Mouse (Mus musculus) embryonic facial prominence, embryonic 15.5 days (tissue): ENCODE measurements around the gene Pibf1. TPM values are rescaled to one million over a fixed set of nuclear protein-coding genes. Genes with fewer than 3 reads are reported as not detected.

Experiments
- ATAC-seq: fragments of 200-750 bp; cut with Nextera tagmentation; 2 replicates; pipeline ENCODE4 v1.8.0; 2017; ENCODE audit warnings: low read depth, moderate TSS enrichment; ENCODE audit not compliant: insufficient number of reproducible peaks, low FRiP score, low TSS enrichment
- H3K27ac ChIP-seq: fragments of 300-500 bp; sonication (generic); replicated peaks from 2 replicates; pipeline ENCODE4 v1.5.1; 2015; ENCODE audit warnings: mild to moderate bottlenecking, inconsistent platforms
- H3K27me3 ChIP-seq: fragments of 300-500 bp; sonication (generic); 2 replicates; pipeline ENCODE4 v1.6.1; 2015; ENCODE audit warnings: inconsistent platforms
- H3K36me3 ChIP-seq: fragments of 300-500 bp; sonication (generic); 2 replicates; pipeline ENCODE4 v1.6.1; 2015; ENCODE audit warnings: mild to moderate bottlenecking, inconsistent platforms
- H3K4me1 ChIP-seq: fragments of 300-500 bp; sonication (generic); 2 replicates; pipeline ENCODE4 v1.6.1; 2015; ENCODE audit warnings: inconsistent platforms
- H3K4me2 ChIP-seq: fragments of 300-500 bp; sonication (generic); replicated peaks from 2 replicates; pipeline ENCODE4 v1.6.1; 2015; ENCODE audit warnings: mild to moderate bottlenecking, inconsistent platforms
- H3K4me3 ChIP-seq: fragments of 300-500 bp; sonication (generic); replicated peaks from 2 replicates; pipeline ENCODE4 v1.5.1; 2015; ENCODE audit warnings: mild to moderate bottlenecking, inconsistent platforms
- H3K9ac ChIP-seq: fragments of 300-500 bp; sonication (generic); 2 replicates; pipeline ENCODE4 v1.6.1; 2015; ENCODE audit warnings: inconsistent platforms
- H3K9me3 ChIP-seq: fragments of 300-500 bp; sonication (generic); replicated peaks from 2 replicates; pipeline ENCODE4 v1.6.1; 2016; ENCODE audit warnings: inconsistent platforms
- WGBS: fragments of 180-500 bp; shearing (Covaris S2); methylation state at CpG from one replicate; pipeline ENCODE4 v1.1.7; 2015; 5-methylcytosine and 5-hydroxymethylcytosine counted together
- polyA plus RNA-seq: library from polyadenylated mRNA; unstranded; fragments of >200 nt; fragmentation: Nextera tagmentation; extraction: Ambion mirVana; gene quantifications from 2 replicates; pipeline ENCODE4 v1.2.1, GENCODE M21; 2015

Pibf1 gene
- polyA plus RNA-seq, 1 experiment from 2014 or later: 19.9 TPM

DNA sequence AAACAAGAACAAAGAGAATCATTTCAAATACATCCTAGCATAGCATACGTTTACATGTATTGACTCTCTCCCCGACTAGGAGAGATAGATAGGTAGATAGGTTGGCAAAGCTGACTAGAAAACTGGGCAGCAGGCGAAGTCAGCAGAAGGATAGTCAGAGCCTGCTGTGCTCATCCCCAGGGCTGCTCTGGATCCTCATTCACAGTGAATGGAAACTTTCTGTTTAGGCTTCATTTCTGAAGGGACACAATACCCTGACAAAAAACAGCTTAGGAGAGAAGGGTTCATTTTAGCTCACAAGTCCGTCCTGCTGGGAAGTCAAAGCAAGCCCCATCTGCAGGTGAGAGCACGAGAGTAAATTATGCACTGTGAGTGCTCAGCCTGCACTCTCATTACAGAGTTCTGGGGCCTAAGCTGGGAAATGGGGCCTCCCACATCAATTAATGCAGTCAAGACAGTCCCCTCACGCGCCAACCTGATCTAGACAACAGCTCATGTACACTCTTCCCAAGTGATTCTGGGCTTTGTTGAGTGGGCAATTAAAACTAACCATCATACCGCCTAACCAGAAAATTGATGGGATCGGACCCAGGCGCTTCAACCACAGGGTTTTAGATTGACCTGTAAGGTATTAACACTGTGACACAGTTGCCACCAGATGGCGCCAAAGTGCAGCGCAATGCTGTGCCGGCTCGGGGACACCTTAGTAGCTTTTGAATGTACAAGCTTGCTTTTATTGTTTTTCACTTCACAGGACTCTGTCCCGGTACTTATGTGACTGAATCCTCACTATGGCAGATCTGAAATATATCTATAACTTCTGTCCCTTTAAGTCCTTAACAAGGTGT is 42.8 kb downstream of the Pibf1 start:
- H3K4me1 ChIP-seq: no peaks in the 10 kb centered on the region
- H3K4me3 ChIP-seq: no peak overlapping the region
- ATAC-seq: peak; percentile 77
- no peak overlapping the region for H3K27ac ChIP-seq
- peaks cover 12% of the 10 kb centered on the region for H3K36me3 ChIP-seq
- no peaks in the 10 kb centered on the region for H3K27me3 ChIP-seq
- H3K4me2 ChIP-seq: no peak overlapping the region
- no peak overlapping the region for H3K9ac ChIP-seq
- 23% methylated on average over 15 of the region's 15 CpGs for WGBS
- no peaks in the 10 kb centered on the region for H3K9me3 ChIP-seq

DNA sequence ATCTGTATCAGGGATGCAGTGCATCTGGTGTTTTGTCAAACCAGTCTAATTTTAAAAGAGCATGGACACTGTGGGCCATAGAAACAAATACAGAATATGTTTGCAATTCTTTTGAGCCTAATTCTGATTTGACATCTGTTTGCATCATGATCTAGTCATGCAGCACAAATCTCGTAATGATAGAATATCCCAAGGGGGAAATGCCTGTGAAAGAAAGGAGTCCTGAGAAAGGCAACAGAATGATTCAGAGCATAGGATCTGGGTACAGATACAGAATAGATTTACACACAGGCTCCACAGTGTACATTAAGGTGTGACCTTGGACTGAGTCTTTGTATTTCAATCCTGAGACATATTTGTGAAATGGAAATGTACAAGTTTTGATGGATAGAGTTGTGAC is 47.6 kb downstream of the Pibf1 start:
- ATAC-seq: no peak
- no peaks in the 10 kb centered on the region for H3K4me1 ChIP-seq
- no peak overlapping the region for H3K27ac ChIP-seq
- H3K4me3 ChIP-seq: no peak overlapping the region
- no peaks in the 10 kb centered on the region for H3K27me3 ChIP-seq
- 0 out of 2 replicates have a peak, but pooled peaks cover 3% of the 10 kb centered on the region for H3K36me3 ChIP-seq
- H3K9me3 ChIP-seq: no peaks in the 10 kb centered on the region
- 60% methylated on average over 1 of the region's 1 CpGs for WGBS
- no peak overlapping the region for H3K9ac ChIP-seq
- H3K4me2 ChIP-seq: no peak overlapping the region

DNA sequence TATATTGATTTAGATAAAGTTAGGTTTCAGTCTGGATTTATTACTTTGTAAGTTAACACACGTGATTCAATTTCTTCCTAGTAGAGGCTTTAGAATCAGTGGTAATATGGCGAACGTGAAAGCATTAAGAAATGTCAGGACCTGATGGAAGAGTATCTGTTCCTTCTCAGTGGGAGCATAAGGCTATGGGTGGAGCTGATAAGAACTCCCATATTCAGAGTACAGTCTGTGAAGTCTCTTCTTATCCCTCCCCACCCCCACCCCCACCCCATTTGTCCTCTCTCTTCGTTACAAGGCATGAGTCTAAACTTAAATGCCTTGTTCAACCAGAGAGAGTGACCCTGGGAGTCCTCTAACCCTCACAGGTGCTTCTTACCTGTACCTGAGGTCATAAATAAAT is 53.5 kb downstream of the Pibf1 start:
- Histone ChIP-seq H3K4me3 (no peak overlapping the region), H3K9ac (no peak overlapping the region), H3K27me3 (no peaks in the 10 kb centered on the region), H3K27ac (no peak overlapping the region), H3K9me3 (no peaks in the 10 kb centered on the region), H3K4me2 (no peak overlapping the region), H3K4me1 (no peaks in the 10 kb centered on the region), H3K36me3 (peaks cover 14% of the 10 kb centered on the region; the same call in 1 of the 2 replicates)
- no peak for ATAC-seq
- 96% methylated on average over 4 of the region's 4 CpGs for WGBS

- H3K4me1 ChIP-seq: no peaks in the 10 kb centered on the region
- ATAC-seq: no peak
- no peak overlapping the region for H3K4me2 ChIP-seq
- no peak overlapping the region for H3K9ac ChIP-seq
- no peaks in the 10 kb centered on the region for H3K9me3 ChIP-seq
- WGBS: 84% methylated on average over 6 of the region's 6 CpGs
- no peak overlapping the region for H3K4me3 ChIP-seq
- H3K27me3 ChIP-seq: no peaks in the 10 kb centered on the region
- H3K36me3 ChIP-seq: peaks cover 12% of the 10 kb centered on the region; the same call in 1 of the 2 replicates
- no peak overlapping the region for H3K27ac ChIP-seq
Observed at GRCm38 (mm10) chr14:99159940-99160339, 60.7 kb downstream of the Pibf1 start.

GRCm38 (mm10) chr14:99163051-99163450 is 63.8 kb downstream of the Pibf1 start:
- no peak overlapping the region for H3K9ac ChIP-seq
- no peaks in the 10 kb centered on the region for H3K4me1 ChIP-seq
- H3K4me3 ChIP-seq: no peak overlapping the region
- ATAC-seq: no peak
- no peak overlapping the region for H3K4me2 ChIP-seq
- no peaks in the 10 kb centered on the region for H3K36me3 ChIP-seq
- H3K27ac ChIP-seq: no peak overlapping the region
- 80% methylated on average over 3 of the region's 3 CpGs for WGBS
- H3K27me3 ChIP-seq: no peaks in the 10 kb centered on the region
- no peaks in the 10 kb centered on the region for H3K9me3 ChIP-seq

DNA sequence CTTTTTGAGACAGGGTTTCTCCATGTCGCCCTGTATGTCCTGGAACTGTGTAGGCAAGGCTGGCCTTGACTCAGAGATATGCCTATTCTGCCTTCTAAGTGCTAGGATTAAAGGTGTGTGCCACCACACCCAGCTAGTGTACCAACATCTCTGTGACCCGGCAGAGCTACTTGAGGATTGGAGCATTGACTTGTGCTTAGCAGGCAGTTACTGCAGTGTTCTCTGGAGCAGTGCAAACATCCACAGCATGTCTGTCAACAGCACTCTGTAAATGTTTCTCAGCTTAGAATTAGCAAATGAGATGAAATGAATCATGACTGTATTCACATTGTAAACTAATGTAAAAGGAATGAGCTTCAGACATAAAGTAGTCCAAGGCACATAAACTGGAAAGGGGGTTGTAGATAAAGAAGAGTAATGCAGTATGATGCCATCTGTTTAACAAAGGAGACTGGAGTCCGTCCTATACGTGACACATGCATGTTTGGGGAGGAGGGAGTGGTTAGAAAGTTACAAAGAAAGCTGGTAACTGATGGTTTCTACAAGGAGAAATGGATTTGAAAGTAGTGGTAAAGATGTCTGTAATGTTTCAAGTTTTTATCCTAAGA is 75.0 kb downstream of the Pibf1 start:
- Histone ChIP-seq H3K27me3 (no peaks in the 10 kb centered on the region), H3K36me3 (no peaks in the 10 kb centered on the region), H3K4me3 (no peak overlapping the region), H3K27ac (no peak overlapping the region), H3K4me2 (no peak overlapping the region), H3K4me1 (no peaks in the 10 kb centered on the region), H3K9me3 (no peaks in the 10 kb centered on the region), H3K9ac (no peak overlapping the region)
- WGBS: 75% methylated on average over 4 of the region's 4 CpGs
- no peak for ATAC-seq

GRCm38 (mm10) chr14:99176559-99176958 is 77.3 kb downstream of the Pibf1 start:
- no peaks in the 10 kb centered on the region for H3K4me1 ChIP-seq
- H3K36me3 ChIP-seq: no peaks in the 10 kb centered on the region
- no peak overlapping the region; the same call in 1 of the 2 replicates for H3K27ac ChIP-seq
- WGBS: 48% methylated on average over 9 of the region's 9 CpGs
- H3K9ac ChIP-seq: no peak overlapping the region
- H3K9me3 ChIP-seq: no peaks in the 10 kb centered on the region
- H3K4me3 ChIP-seq: no peak overlapping the region
- no peak; the same call in 1 of the 2 replicates for ATAC-seq
- no peaks in the 10 kb centered on the region for H3K27me3 ChIP-seq
- no peak overlapping the region for H3K4me2 ChIP-seq

GRCm38 (mm10) chr14:99190153-99190790 is 91.0 kb downstream of the Pibf1 start:
- no peak for ATAC-seq
- no peaks in the 10 kb centered on the region for H3K9me3 ChIP-seq
- no peak overlapping the region for H3K4me3 ChIP-seq
- H3K36me3 ChIP-seq: 0 out of 2 replicates have a peak, but pooled peaks cover 3% of the 10 kb centered on the region
- 92% methylated on average over 5 of the region's 5 CpGs for WGBS
- H3K9ac ChIP-seq: no peak overlapping the region
- H3K27me3 ChIP-seq: no peaks in the 10 kb centered on the region
- H3K4me1 ChIP-seq: no peaks in the 10 kb centered on the region
- H3K4me2 ChIP-seq: no peak overlapping the region
- H3K27ac ChIP-seq: no peak overlapping the region

GRCm38 (mm10) chr14:99205865-99206264 is 106.6 kb downstream of the Pibf1 start:
- WGBS: 84% methylated on average over 2 of the region's 2 CpGs
- no peak overlapping the region for H3K4me2 ChIP-seq
- H3K36me3 ChIP-seq: 0 out of 2 replicates have a peak, but pooled peaks cover 4% of the 10 kb centered on the region
- no peaks in the 10 kb centered on the region for H3K27me3 ChIP-seq
- no peak for ATAC-seq
- H3K4me1 ChIP-seq: no peaks in the 10 kb centered on the region
- H3K27ac ChIP-seq: no peak overlapping the region
- no peak overlapping the region for H3K9ac ChIP-seq
- no peaks in the 10 kb centered on the region for H3K9me3 ChIP-seq
- H3K4me3 ChIP-seq: no peak overlapping the region

DNA sequence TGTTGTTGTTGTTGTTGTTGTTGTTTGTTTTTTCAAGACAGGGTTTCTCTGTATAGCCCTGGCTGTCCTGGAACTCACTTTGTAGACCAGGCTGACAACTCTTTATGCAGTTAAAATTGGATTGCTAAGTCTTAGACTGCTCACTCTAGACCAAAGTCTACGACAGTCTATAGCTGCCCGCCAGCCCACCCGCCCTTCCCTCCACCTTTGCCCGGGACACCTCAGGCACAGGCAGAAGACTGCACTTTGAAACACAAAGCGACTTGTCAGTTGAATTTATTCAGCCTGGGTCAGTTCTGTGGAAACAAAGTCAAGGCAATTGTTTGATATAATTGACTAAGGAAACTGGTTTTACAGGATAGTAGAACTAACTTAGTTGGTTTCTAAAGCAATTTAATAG is 107.4 kb downstream of the Pibf1 start:
- Histone ChIP-seq H3K27ac (no peak overlapping the region), H3K9ac (no peak overlapping the region), H3K27me3 (no peaks in the 10 kb centered on the region), H3K4me3 (no peak overlapping the region), H3K36me3 (0 out of 2 replicates have a peak, but pooled peaks cover 4% of the 10 kb centered on the region), H3K4me2 (no peak overlapping the region), H3K9me3 (no peaks in the 10 kb centered on the region), H3K4me1 (no peaks in the 10 kb centered on the region)
- ATAC-seq: no peak
- 66% methylated on average over 5 of the region's 5 CpGs for WGBS

DNA sequence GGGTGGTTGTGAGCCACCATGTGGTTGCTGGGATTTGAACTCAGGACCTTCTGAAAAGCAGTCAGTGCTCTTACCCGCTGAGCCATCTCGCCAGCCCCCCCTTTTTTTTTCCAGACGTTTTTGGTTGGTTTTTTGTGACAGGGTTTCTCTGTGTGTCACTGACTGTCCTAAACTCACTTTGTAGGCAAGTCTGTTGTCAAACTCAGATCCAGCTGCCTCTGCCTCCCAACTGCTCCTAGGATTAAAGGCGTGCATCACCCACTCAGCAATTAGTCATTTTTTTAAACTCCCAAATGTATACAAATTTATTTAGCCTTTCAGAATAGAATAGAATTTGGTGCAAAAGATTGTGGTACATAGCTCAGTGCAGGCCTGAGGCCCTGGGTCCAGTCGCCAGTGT is 111.2 kb downstream of the Pibf1 start:
- Histone ChIP-seq H3K27ac (no peak overlapping the region), H3K27me3 (no peaks in the 10 kb centered on the region), H3K4me2 (no peak overlapping the region), H3K36me3 (no peaks in the 10 kb centered on the region), H3K4me1 (no peaks in the 10 kb centered on the region), H3K9ac (no peak overlapping the region), H3K9me3 (no peaks in the 10 kb centered on the region), H3K4me3 (no peak overlapping the region)
- 83% methylated on average over 5 of the region's 5 CpGs for WGBS
- ATAC-seq: no peak
